Mouse (Mus musculus) liver, embryonic 12.5 days (tissue): Measurements from ENCODE around the gene Grik3. TPM values are rescaled to one million over a fixed set of nuclear protein-coding genes. Genes with fewer than 3 reads are reported as not detected.

ENCODE experiments used
- ATAC-seq: fragments of 200-750 bp; cut with Nextera tagmentation; 2 replicates; pipeline ENCODE4 v1.8.0; 2017; ENCODE audit warnings: moderate number of reproducible peaks, mild to moderate bottlenecking, moderate library complexity
- H3K27ac ChIP-seq: fragments of 300-500 bp; sonication (generic); 2 replicates; pipeline ENCODE4 v1.5.1; 2016; ENCODE audit warnings: mild to moderate bottlenecking
- H3K27me3 ChIP-seq: fragments of 300-500 bp; sonication (generic); replicated peaks from 2 replicates; pipeline ENCODE4 v1.6.1; 2016; ENCODE audit warnings: mild to moderate bottlenecking, moderate library complexity
- H3K36me3 ChIP-seq: fragments of 300-500 bp; sonication (generic); 2 replicates; pipeline ENCODE4 v1.6.1; 2016; ENCODE audit warnings: mild to moderate bottlenecking, moderate library complexity
- H3K4me1 ChIP-seq: fragments of 300-500 bp; sonication (generic); 2 replicates; pipeline ENCODE4 v1.6.1; 2016
- H3K4me2 ChIP-seq: fragments of 300-500 bp; sonication (generic); 2 replicates; pipeline ENCODE4 v1.6.1; 2016; ENCODE audit warnings: mild to moderate bottlenecking, moderate library complexity
- H3K4me3 ChIP-seq: fragments of 300-500 bp; sonication (generic); 2 replicates; pipeline ENCODE4 v1.5.1; 2016; ENCODE audit warnings: mild to moderate bottlenecking, moderate library complexity
- H3K9ac ChIP-seq: fragments of 300-500 bp; sonication (generic); 2 replicates; pipeline ENCODE4 v1.6.1; 2016; ENCODE audit warnings: mild to moderate bottlenecking, moderate library complexity
- H3K9me3 ChIP-seq: fragments of 300-500 bp; sonication (generic); replicated peaks from 2 replicates; pipeline ENCODE4 v1.6.1; 2016; ENCODE audit warnings: mild to moderate bottlenecking, moderate library complexity
- WGBS: fragments of 180-500 bp; shearing (Covaris S2); methylation state at CpG from one replicate; pipeline ENCODE4 v1.1.7; 2016; ENCODE audit not compliant: insufficient replicate concordance; 5-methylcytosine and 5-hydroxymethylcytosine counted together
- polyA plus RNA-seq: library from polyadenylated mRNA; unstranded; fragments of >200 nt; fragmentation: Nextera tagmentation; extraction: Ambion mirVana; gene quantifications from 2 replicates; pipeline ENCODE4 v1.2.1, GENCODE M21; 2016

Gene Grik3
- polyA plus RNA-seq, 1 experiment from 2014 or later: not detected

- H3K27me3 ChIP-seq: no peaks in the 10 kb centered on the region; the same call in 1 of the 2 replicates
- no peak overlapping the region for H3K4me3 ChIP-seq
- no peaks in the 10 kb centered on the region for H3K4me1 ChIP-seq
- no peaks in the 10 kb centered on the region for H3K36me3 ChIP-seq
- H3K27ac ChIP-seq: no peak overlapping the region
- H3K4me2 ChIP-seq: no peak overlapping the region
- H3K9ac ChIP-seq: no peak overlapping the region
- no peak for ATAC-seq
- no peaks in the 10 kb centered on the region for H3K9me3 ChIP-seq
- 35% methylated on average over 5 of the region's 5 CpGs for WGBS
Observed at GRCm38 (mm10) chr4:125580336-125580735, 89.8 kb downstream of the Grik3 start.

DNA sequence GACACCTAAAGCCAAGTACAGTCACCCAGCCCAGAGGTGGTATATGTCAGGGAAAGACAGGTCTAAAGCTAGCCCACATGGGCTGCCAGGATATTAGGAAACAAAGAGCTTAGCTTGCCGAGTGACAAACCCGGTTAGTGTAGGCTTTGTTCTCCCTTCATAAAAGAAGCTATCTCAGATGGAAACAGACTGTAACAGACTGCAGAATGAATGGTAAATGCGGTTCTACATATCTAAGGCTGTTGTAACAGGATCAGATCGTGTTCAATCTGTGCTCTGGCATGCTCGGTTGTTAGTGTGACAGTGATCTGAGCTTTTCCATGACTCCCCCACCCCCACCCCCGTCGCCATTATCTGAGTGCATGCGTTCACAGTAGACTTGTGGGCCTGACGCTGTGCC, 92.8 kb downstream of the Grik3 start:
- Histone ChIP-seq H3K4me3 (no peak overlapping the region), H3K4me1 (0 out of 2 replicates have a peak, but pooled peaks cover 3% of the 10 kb centered on the region), H3K9ac (no peak overlapping the region), H3K27me3 (peaks cover 14% of the 10 kb centered on the region), H3K36me3 (no peaks in the 10 kb centered on the region), H3K27ac (no peak overlapping the region), H3K9me3 (no peaks in the 10 kb centered on the region), H3K4me2 (no peak overlapping the region)
- ATAC-seq: no peak
- 71% methylated on average over 9 of the region's 9 CpGs for WGBS

- 46% methylated on average over 4 of the region's 4 CpGs for WGBS
- ATAC-seq: no peak
Observed at GRCm38 (mm10) chr4:125583935-125584334, 93.4 kb downstream of the Grik3 start.

GRCm38 (mm10) chr4:125584676-125585075, 94.2 kb downstream of the Grik3 start:
- H3K9ac ChIP-seq: no peak overlapping the region
- no peaks in the 10 kb centered on the region for H3K9me3 ChIP-seq
- no peak overlapping the region for H3K4me2 ChIP-seq
- 0 out of 2 replicates have a peak, but pooled peaks cover 3% of the 10 kb centered on the region for H3K4me1 ChIP-seq
- no peak for ATAC-seq
- peaks cover 25% of the 10 kb centered on the region for H3K27me3 ChIP-seq
- H3K4me3 ChIP-seq: no peak overlapping the region
- H3K27ac ChIP-seq: no peak overlapping the region
- no peaks in the 10 kb centered on the region for H3K36me3 ChIP-seq
- WGBS: 50% methylated on average over 3 of the region's 3 CpGs

More at GRCm38 (mm10) chr4:125583935-125584334, 93.4 kb downstream of the Grik3 start:
- H3K27ac ChIP-seq: no peak overlapping the region
- no peak overlapping the region for H3K4me2 ChIP-seq
- no peaks in the 10 kb centered on the region for H3K9me3 ChIP-seq
- H3K4me3 ChIP-seq: no peak overlapping the region
- no peak overlapping the region for H3K9ac ChIP-seq
- H3K36me3 ChIP-seq: no peaks in the 10 kb centered on the region
- peaks cover 20% of the 10 kb centered on the region for H3K27me3 ChIP-seq
- H3K4me1 ChIP-seq: 0 out of 2 replicates have a peak, but pooled peaks cover 3% of the 10 kb centered on the region

- ATAC-seq: no peak
- Histone ChIP-seq H3K4me3 (no peak overlapping the region), H3K9ac (no peak overlapping the region), H3K4me2 (peak overlapping the region; percentile 6; the same call in 1 of the 2 replicates), H3K27me3 (peaks cover 30% of the 10 kb centered on the region), H3K36me3 (no peaks in the 10 kb centered on the region), H3K4me1 (0 out of 2 replicates have a peak, but pooled peaks cover 3% of the 10 kb centered on the region), H3K27ac (no peak overlapping the region), H3K9me3 (no peaks in the 10 kb centered on the region)
- 20% methylated on average over 12 of the region's 12 CpGs for whole genome bisulfite sequencing
Observed at GRCm38 (mm10) chr4:125587577-125587976, 97.1 kb downstream of the Grik3 start.

GRCm38 (mm10) chr4:125590241-125590919, 99.9 kb downstream of the Grik3 start:
- Histone ChIP-seq H3K4me1 (0 out of 2 replicates have a peak, but pooled peaks cover 3% of the 10 kb centered on the region), H3K4me3 (no peak overlapping the region), H3K4me2 (no peak overlapping the region), H3K9me3 (no peaks in the 10 kb centered on the region), H3K36me3 (no peaks in the 10 kb centered on the region), H3K9ac (no peak overlapping the region), H3K27ac (no peak overlapping the region), H3K27me3 (peaks cover 31% of the 10 kb centered on the region)
- 8% methylated on average over 14 of the region's 14 CpGs for WGBS
- no peak for ATAC-seq

GRCm38 (mm10) chr4:125592663-125593062, 102.2 kb downstream of the Grik3 start:
- Histone ChIP-seq H3K4me3 (no peak overlapping the region), H3K4me1 (no peaks in the 10 kb centered on the region), H3K36me3 (no peaks in the 10 kb centered on the region), H3K27ac (no peak overlapping the region), H3K9ac (no peak overlapping the region), H3K9me3 (no peaks in the 10 kb centered on the region), H3K4me2 (no peak overlapping the region), H3K27me3 (peaks cover 27% of the 10 kb centered on the region)
- no peak for ATAC-seq
- 33% methylated on average over 4 of the region's 4 CpGs for WGBS

DNA sequence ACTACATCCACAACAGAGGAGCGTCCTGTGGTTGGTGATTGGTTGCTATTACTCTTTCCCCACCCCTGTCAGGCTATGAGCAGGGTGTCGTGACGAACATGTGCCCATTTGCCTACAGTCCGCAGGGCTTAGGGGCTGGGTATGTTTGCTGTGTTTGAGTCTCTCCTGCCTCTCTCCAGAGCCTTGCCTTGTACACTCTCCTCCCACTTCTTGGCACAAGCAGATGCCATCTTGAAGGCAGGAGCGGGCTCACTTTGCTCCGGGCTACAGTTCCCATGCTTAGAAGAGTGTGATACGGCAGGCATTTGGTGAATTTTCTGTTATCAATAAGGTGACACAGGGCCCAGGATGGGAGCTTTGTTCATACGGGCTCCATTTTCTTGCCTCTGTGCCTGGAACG, 104.5 kb downstream of the Grik3 start:
- H3K4me1 ChIP-seq: no peaks in the 10 kb centered on the region
- H3K27me3 ChIP-seq: peaks cover 16% of the 10 kb centered on the region; the same call in 1 of the 2 replicates
- 75% methylated on average over 9 of the region's 9 CpGs for WGBS
- H3K27ac ChIP-seq: no peak overlapping the region
- H3K4me3 ChIP-seq: no peak overlapping the region
- no peak overlapping the region for H3K4me2 ChIP-seq
- H3K9ac ChIP-seq: no peak overlapping the region
- no peaks in the 10 kb centered on the region for H3K9me3 ChIP-seq
- no peaks in the 10 kb centered on the region for H3K36me3 ChIP-seq
- ATAC-seq: no peak

DNA sequence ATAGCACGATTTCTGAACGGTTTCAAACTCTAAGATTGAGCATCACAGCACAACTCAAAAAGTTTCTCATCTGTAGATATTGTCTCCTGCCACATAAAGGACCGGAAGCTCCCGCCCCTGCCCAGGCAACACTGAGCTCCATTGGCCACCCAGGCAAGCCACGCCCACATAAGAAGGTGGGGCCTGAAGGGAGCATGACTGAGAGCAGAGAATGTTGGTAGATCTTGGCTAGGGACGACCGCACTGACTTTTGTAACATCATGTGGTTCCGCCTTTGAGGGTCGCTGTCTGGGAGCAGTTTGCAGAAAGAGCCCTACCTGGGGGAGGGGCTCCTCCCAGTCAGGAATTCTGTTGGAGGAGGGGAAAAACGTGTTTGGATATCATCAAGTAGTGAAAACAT, 108.2 kb downstream of the Grik3 start:
- Histone ChIP-seq H3K27me3 (peaks cover 15% of the 10 kb centered on the region), H3K4me3 (no peak overlapping the region), H3K9me3 (no peaks in the 10 kb centered on the region), H3K4me2 (no peak overlapping the region), H3K4me1 (no peaks in the 10 kb centered on the region), H3K27ac (no peak overlapping the region), H3K9ac (no peak overlapping the region), H3K36me3 (no peaks in the 10 kb centered on the region)
- WGBS: 29% methylated on average over 10 of the region's 10 CpGs
- ATAC-seq: no peak

GRCm38 (mm10) chr4:125599510-125600005, 109.1 kb downstream of the Grik3 start:
- H3K27me3 ChIP-seq: peaks cover 15% of the 10 kb centered on the region
- H3K4me2 ChIP-seq: no peak overlapping the region
- H3K4me3 ChIP-seq: no peak overlapping the region
- H3K9me3 ChIP-seq: no peaks in the 10 kb centered on the region
- no peak overlapping the region for H3K27ac ChIP-seq
- no peak overlapping the region for H3K9ac ChIP-seq
- 57% methylated on average over 3 of the region's 3 CpGs for WGBS
- H3K4me1 ChIP-seq: no peaks in the 10 kb centered on the region
- ATAC-seq: no peak
- H3K36me3 ChIP-seq: no peaks in the 10 kb centered on the region

DNA sequence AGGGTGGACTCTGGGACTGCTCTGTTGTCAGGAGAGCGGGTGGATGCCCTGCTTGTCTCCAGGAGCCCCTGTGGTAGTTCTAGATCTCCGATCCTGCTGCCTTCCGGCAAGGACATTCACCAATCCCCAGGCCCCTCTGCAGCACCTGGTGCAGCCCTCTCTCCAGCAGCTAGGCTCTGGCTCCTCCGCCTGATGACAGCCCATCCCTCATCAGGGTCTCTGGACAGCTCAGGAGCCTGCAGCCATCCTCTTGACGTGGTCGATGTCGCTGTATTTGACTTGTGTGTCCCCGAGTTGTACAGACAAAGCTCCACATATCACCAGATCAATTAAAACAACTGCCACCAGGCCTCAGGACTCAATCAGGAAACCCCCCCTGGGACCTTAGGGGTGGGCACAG, 110.1 kb downstream of the Grik3 start:
- no peak overlapping the region for H3K27ac ChIP-seq
- no peak overlapping the region for H3K4me2 ChIP-seq
- no peaks in the 10 kb centered on the region for H3K9me3 ChIP-seq
- H3K4me3 ChIP-seq: no peak overlapping the region
- no peak for ATAC-seq
- no peak overlapping the region for H3K9ac ChIP-seq
- 62% methylated on average over 7 of the region's 8 CpGs for WGBS
- peaks cover 12% of the 10 kb centered on the region for H3K27me3 ChIP-seq
- H3K36me3 ChIP-seq: no peaks in the 10 kb centered on the region
- no peaks in the 10 kb centered on the region for H3K4me1 ChIP-seq

GRCm38 (mm10) chr4:125601301-125601700, 110.8 kb downstream of the Grik3 start:
- no peaks in the 10 kb centered on the region for H3K4me1 ChIP-seq
- no peak overlapping the region for H3K4me2 ChIP-seq
- peaks cover 10% of the 10 kb centered on the region for H3K27me3 ChIP-seq
- H3K9ac ChIP-seq: no peak overlapping the region
- H3K27ac ChIP-seq: no peak overlapping the region
- no peaks in the 10 kb centered on the region for H3K36me3 ChIP-seq
- no peak for ATAC-seq
- H3K9me3 ChIP-seq: no peaks in the 10 kb centered on the region
- no peak overlapping the region for H3K4me3 ChIP-seq
- WGBS: 28% methylated on average over 3 of the region's 3 CpGs
